In the genomic region with DNA sequence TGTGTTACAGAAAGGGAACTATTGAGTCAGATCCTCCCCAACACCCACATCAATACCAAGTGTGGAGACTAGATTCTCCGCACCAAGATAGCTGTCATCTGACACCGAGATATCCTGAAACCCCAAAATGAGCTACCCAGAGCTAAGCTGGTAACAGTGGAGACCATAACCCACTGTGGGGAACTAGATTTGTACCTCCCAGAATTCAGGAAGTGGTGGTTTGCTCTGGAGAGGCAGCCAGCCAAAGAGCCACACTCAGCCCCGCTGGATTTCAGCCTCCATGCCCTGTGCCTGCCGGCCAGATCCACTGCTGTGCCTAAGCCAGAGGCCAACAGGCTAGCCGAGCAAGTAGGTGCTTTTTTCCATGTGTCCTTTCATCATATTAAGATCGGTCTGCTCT, we compare ENCODE assay signal across 16 mouse cellular contexts. TPM values are rescaled to one million over a fixed set of nuclear protein-coding genes. Genes with fewer than 3 reads are reported as not detected.
A peak's percentile ranks its signal among the peaks of the same experiment; 100 is the strongest.
DNase-seq lines count a peak whose midpoint lies in the region; ATAC-seq and TF ChIP-seq lines count a peak whose summit lies in the region.
"Had no signal": no experiment of that assay in that cellular context is flagged by ENCODE, and none has a peak within 500 bp of the region (broad histone marks: within the 10 kb centered on the region; RNA-seq: fewer than 3 reads in every experiment).

No protein-coding gene starts in this region.

- peaks cover 26% of the 10 kb centered on the region for H3K4me1 ChIP-seq in embryonic facial prominence, embryonic 13.5 days
- H3K4me1 ChIP-seq in embryonic facial prominence, embryonic 10.5 days: peaks cover 25% of the 10 kb centered on the region
- H3K4me1 ChIP-seq in lung, adult 2 months (ENCODE audit: control insufficient read depth, insufficient read depth, low read length): peaks cover 14% of the 10 kb centered on the region; the same call in 1 of the 2 replicates
- peaks cover 22% of the 10 kb centered on the region for H3K4me1 ChIP-seq in embryonic facial prominence, embryonic 15.5 days

- no peak for TF ChIP-seq POLR2A in lung, adult 2 months (IDR thresholded peaks at IDR 0.05; ENCODE audit: borderline replicate concordance, extremely low read depth, low read depth, low read length)

- no peak for ATAC-seq in embryonic facial prominence, embryonic 13.5 days (ENCODE audit: insufficient number of reproducible peaks, insufficient read depth, low FRiP score, low TSS enrichment, low read depth)
- ATAC-seq in embryonic facial prominence, embryonic 15.5 days (ENCODE audit: insufficient number of reproducible peaks, low FRiP score, low TSS enrichment, low read depth): 0 out of 2 replicates have a peak, but pooled peaks have one; percentile 53
- peak; percentile 79 for ATAC-seq in megakaryocyte progenitor cell, adult 5-6 weeks (replicated peaks; ENCODE audit: poor library complexity)
- ATAC-seq: intestine, embryonic 15.5 days; midbrain, embryonic 13.5 days had no signal

- DNase-seq in embryonic facial prominence, embryonic 10.5 days (ENCODE audit: low spot score): no peak
- peak; percentile 27 for DNase-seq in lung, adult 2 months
- no peak for DNase-seq in lung, postnatal 25 days (ENCODE audit: low spot score)
- DNase-seq in adrenal gland, postnatal 25 days: no peak
- no peak for DNase-seq in c-Kit-positive CD71-positive TER-119-positive erythroid progenitor cells, embryonic 14.5 days (ENCODE audit: low spot score)
- DNase-seq: heart, postnatal 36 days; right cerebral cortex, adult 18-20 months had no signal

- H3K27ac ChIP-seq in embryonic facial prominence, embryonic 13.5 days: peak overlapping the region; percentile 51; the same call in 1 of the 2 replicates
- H3K27ac ChIP-seq in embryonic facial prominence, embryonic 10.5 days (replicated peaks): no peak overlapping the region
- H3K27ac ChIP-seq in embryonic facial prominence, embryonic 15.5 days (replicated peaks): no peak overlapping the region
- H3K27ac ChIP-seq: heart, adult 2 months; intestine, embryonic 15.5 days; layer of hippocampus, adult 2 months; liver, embryonic 15.5 days; midbrain, embryonic 13.5 days had no signal

- H3K9me3 ChIP-seq in embryonic facial prominence, embryonic 13.5 days: no peaks in the 10 kb centered on the region
- H3K9me3 ChIP-seq in embryonic facial prominence, embryonic 10.5 days: no peaks in the 10 kb centered on the region
- no peaks in the 10 kb centered on the region for H3K9me3 ChIP-seq in embryonic facial prominence, embryonic 15.5 days (replicated peaks)
- H3K9me3 ChIP-seq: G1E; intestine, embryonic 15.5 days; liver, embryonic 15.5 days; midbrain, embryonic 13.5 days had no signal

- WGBS in embryonic facial prominence, embryonic 13.5 days: 64% methylated on average over 6 of the region's 6 CpGs
- WGBS in embryonic facial prominence, embryonic 10.5 days: 80% methylated on average over 6 of the region's 6 CpGs
- WGBS in lung, adult 2 months: 56% methylated on average over 6 of the region's 6 CpGs
- WGBS in embryonic facial prominence, embryonic 15.5 days: 61% methylated on average over 6 of the region's 6 CpGs

- no peaks in the 10 kb centered on the region for H3K36me3 ChIP-seq in embryonic facial prominence, embryonic 13.5 days
- H3K36me3 ChIP-seq in embryonic facial prominence, embryonic 10.5 days (replicated peaks): peaks cover 13% of the 10 kb centered on the region
- no peaks in the 10 kb centered on the region for H3K36me3 ChIP-seq in embryonic facial prominence, embryonic 15.5 days
- H3K36me3 ChIP-seq: intestine, embryonic 15.5 days; liver, embryonic 15.5 days; midbrain, embryonic 13.5 days had no signal

- H3K4me3 ChIP-seq in embryonic facial prominence, embryonic 13.5 days: no peak overlapping the region
- H3K4me3 ChIP-seq in embryonic facial prominence, embryonic 10.5 days: no peak overlapping the region
- no peak overlapping the region for H3K4me3 ChIP-seq in lung, adult 2 months (replicated peaks; ENCODE audit: extremely low read depth, low read depth, low read length)
- H3K4me3 ChIP-seq in embryonic facial prominence, embryonic 15.5 days (replicated peaks): no peak overlapping the region
- H3K4me3 ChIP-seq: heart, adult 2 months; intestine, embryonic 15.5 days; layer of hippocampus, adult 2 months; liver, embryonic 15.5 days; midbrain, embryonic 13.5 days had no signal

- TF ChIP-seq CTCF in lung, adult 2 months (IDR thresholded peaks at IDR 0.05; ENCODE audit: insufficient read depth, low read length): no peak

- peak overlapping the region; percentile 32; the same call in 1 of the 2 replicates for H3K9ac ChIP-seq in embryonic facial prominence, embryonic 13.5 days
- H3K9ac ChIP-seq in embryonic facial prominence, embryonic 15.5 days: no peak overlapping the region
- H3K9ac ChIP-seq: intestine, embryonic 15.5 days; liver, embryonic 15.5 days; midbrain, embryonic 13.5 days had no signal

- H3K27me3 ChIP-seq in embryonic facial prominence, embryonic 13.5 days: no peaks in the 10 kb centered on the region
- no peaks in the 10 kb centered on the region for H3K27me3 ChIP-seq in embryonic facial prominence, embryonic 10.5 days (replicated peaks; ENCODE audit: low read depth, poor library complexity, severe bottlenecking)
- no peaks in the 10 kb centered on the region for H3K27me3 ChIP-seq in embryonic facial prominence, embryonic 15.5 days
- H3K27me3 ChIP-seq: intestine, embryonic 15.5 days; liver, embryonic 15.5 days; midbrain, embryonic 13.5 days had no signal

- no peak overlapping the region for H3K4me2 ChIP-seq in embryonic facial prominence, embryonic 13.5 days
- H3K4me2 ChIP-seq in embryonic facial prominence, embryonic 15.5 days (replicated peaks): no peak overlapping the region
- H3K4me2 ChIP-seq: intestine, embryonic 15.5 days; liver, embryonic 15.5 days; midbrain, embryonic 13.5 days had no signal

RNA-seq across cellular contexts. Expression of gene Snx8, which starts 9.8 kb away (rescaled TPM):
- 19.0 and 19.7 TPM in 2 replicates for polyA plus RNA-seq in embryonic facial prominence, embryonic 13.5 days (2015; fragmentation: Nextera tagmentation; extraction: Ambion mirVana)
- polyA plus RNA-seq in embryonic facial prominence, embryonic 10.5 days (2016; fragmentation: Nextera tagmentation; extraction: Ambion mirVana): 26.3 and 27.7 TPM in 2 replicates
- polyA plus RNA-seq in lung, adult 2 months (2012; rRNA removed): 18.7 and 20.0 TPM in 2 replicates
- 21.2 and 23.3 TPM in 2 replicates for polyA plus RNA-seq in embryonic facial prominence, embryonic 15.5 days (2015; fragmentation: Nextera tagmentation; extraction: Ambion mirVana)
- total RNA-seq in megakaryocyte progenitor cell, adult 5-6 weeks (2015): 5.5 and 8.5 TPM in 2 replicates
- 7.0 and 7.2 TPM in 2 replicates for total RNA-seq in megakaryocyte progenitor cell, adult 5-6 weeks (2017)
- total RNA-seq in adrenal gland, postnatal 25 days (2021): 18.0 and 18.4 TPM in 2 replicates

RNA-seq across cellular contexts. Expression of gene Eif3b, which starts 39.8 kb away (rescaled TPM):
- 129 and 131 TPM in 2 replicates for polyA plus RNA-seq in embryonic facial prominence, embryonic 13.5 days (2015; fragmentation: Nextera tagmentation; extraction: Ambion mirVana)
- 167 and 183 TPM in 2 replicates for polyA plus RNA-seq in embryonic facial prominence, embryonic 10.5 days (2016; fragmentation: Nextera tagmentation; extraction: Ambion mirVana)
- polyA plus RNA-seq in lung, adult 2 months (2012; rRNA removed): 83.0 and 86.2 TPM in 2 replicates
- 126 and 130 TPM in 2 replicates for polyA plus RNA-seq in embryonic facial prominence, embryonic 15.5 days (2015; fragmentation: Nextera tagmentation; extraction: Ambion mirVana)
- total RNA-seq in megakaryocyte progenitor cell, adult 5-6 weeks (2015): 250 and 268 TPM in 2 replicates
- 158 and 226 TPM in 2 replicates for total RNA-seq in megakaryocyte progenitor cell, adult 5-6 weeks (2017)
- 159 and 237 TPM in 2 replicates for total RNA-seq in adrenal gland, postnatal 25 days (2021)

RNA-seq across cellular contexts. Expression of gene Mrm2, which starts 47.6 kb away (rescaled TPM):
- 22.6 and 26.3 TPM in 2 replicates for polyA plus RNA-seq in embryonic facial prominence, embryonic 13.5 days (2015; fragmentation: Nextera tagmentation; extraction: Ambion mirVana)
- polyA plus RNA-seq in embryonic facial prominence, embryonic 10.5 days (2016; fragmentation: Nextera tagmentation; extraction: Ambion mirVana): 22.1 and 25.1 TPM in 2 replicates
- 5.4 and 7.4 TPM in 2 replicates for polyA plus RNA-seq in lung, adult 2 months (2012; rRNA removed)
- 20.4 and 21.9 TPM in 2 replicates for polyA plus RNA-seq in embryonic facial prominence, embryonic 15.5 days (2015; fragmentation: Nextera tagmentation; extraction: Ambion mirVana)
- total RNA-seq in megakaryocyte progenitor cell, adult 5-6 weeks (2015): 4.0 and 5.8 TPM in 2 replicates
- total RNA-seq in megakaryocyte progenitor cell, adult 5-6 weeks (2017): 6.7 and 9.6 TPM in 2 replicates
- total RNA-seq in adrenal gland, postnatal 25 days (2021): 17.8 and 18.4 TPM in 2 replicates

RNA-seq across cellular contexts. Expression of gene Nudt1, which starts 57.8 kb away (rescaled TPM):
- polyA plus RNA-seq in embryonic facial prominence, embryonic 13.5 days (2015; fragmentation: Nextera tagmentation; extraction: Ambion mirVana): 43.4 and 50.1 TPM in 2 replicates
- 52.8 and 55.9 TPM in 2 replicates for polyA plus RNA-seq in embryonic facial prominence, embryonic 10.5 days (2016; fragmentation: Nextera tagmentation; extraction: Ambion mirVana)
- polyA plus RNA-seq in lung, adult 2 months (2012; rRNA removed): 6.2 and 7.9 TPM in 2 replicates
- 39.2 and 46.9 TPM in 2 replicates for polyA plus RNA-seq in embryonic facial prominence, embryonic 15.5 days (2015; fragmentation: Nextera tagmentation; extraction: Ambion mirVana)
- 31.3 and 44.1 TPM in 2 replicates for total RNA-seq in megakaryocyte progenitor cell, adult 5-6 weeks (2015)
- total RNA-seq in megakaryocyte progenitor cell, adult 5-6 weeks (2017): 49.1 and 58.7 TPM in 2 replicates
- 23.5 and 29.0 TPM in 2 replicates for total RNA-seq in adrenal gland, postnatal 25 days (2021)

RNA-seq across cellular contexts. Expression of gene Mad1l1, which starts 57.9 kb away (rescaled TPM):
- polyA plus RNA-seq in embryonic facial prominence, embryonic 13.5 days (2015; fragmentation: Nextera tagmentation; extraction: Ambion mirVana): 55.5 and 58.1 TPM in 2 replicates
- polyA plus RNA-seq in embryonic facial prominence, embryonic 10.5 days (2016; fragmentation: Nextera tagmentation; extraction: Ambion mirVana): 63.5 and 63.9 TPM in 2 replicates
- polyA plus RNA-seq in lung, adult 2 months (2012; rRNA removed): 18.9 and 21.6 TPM in 2 replicates
- polyA plus RNA-seq in embryonic facial prominence, embryonic 15.5 days (2015; fragmentation: Nextera tagmentation; extraction: Ambion mirVana): 48.2 and 49.7 TPM in 2 replicates
- total RNA-seq in megakaryocyte progenitor cell, adult 5-6 weeks (2015): 11.2 and 11.8 TPM in 2 replicates
- total RNA-seq in megakaryocyte progenitor cell, adult 5-6 weeks (2017): 63.1 and 65.3 TPM in 2 replicates
- total RNA-seq in adrenal gland, postnatal 25 days (2021): 17.2 and 23.1 TPM in 2 replicates
